Mouse (Mus musculus) layer of hippocampus, postnatal 10 days (tissue): ENCODE data around the gene Poln. TPM values are rescaled to one million over a fixed set of nuclear protein-coding genes. Genes with fewer than 3 reads are reported as not detected.

Experiments
- DNase-seq, 2 experiments: peaks; one replicate each; pipeline ENCODE4 v3.0.0; 2021; ENCODE audit warnings: low spot score in 2 of 2
- total RNA-seq, 2 experiments: library from RNA; stranded (reverse); gene quantifications; 2 replicates each; pipeline ENCODE4 v1.2.3; 2021

Gene Poln
- total RNA-seq, 2 experiments from 2014 or later = 0.58 to 2.0 TPM

DNA sequence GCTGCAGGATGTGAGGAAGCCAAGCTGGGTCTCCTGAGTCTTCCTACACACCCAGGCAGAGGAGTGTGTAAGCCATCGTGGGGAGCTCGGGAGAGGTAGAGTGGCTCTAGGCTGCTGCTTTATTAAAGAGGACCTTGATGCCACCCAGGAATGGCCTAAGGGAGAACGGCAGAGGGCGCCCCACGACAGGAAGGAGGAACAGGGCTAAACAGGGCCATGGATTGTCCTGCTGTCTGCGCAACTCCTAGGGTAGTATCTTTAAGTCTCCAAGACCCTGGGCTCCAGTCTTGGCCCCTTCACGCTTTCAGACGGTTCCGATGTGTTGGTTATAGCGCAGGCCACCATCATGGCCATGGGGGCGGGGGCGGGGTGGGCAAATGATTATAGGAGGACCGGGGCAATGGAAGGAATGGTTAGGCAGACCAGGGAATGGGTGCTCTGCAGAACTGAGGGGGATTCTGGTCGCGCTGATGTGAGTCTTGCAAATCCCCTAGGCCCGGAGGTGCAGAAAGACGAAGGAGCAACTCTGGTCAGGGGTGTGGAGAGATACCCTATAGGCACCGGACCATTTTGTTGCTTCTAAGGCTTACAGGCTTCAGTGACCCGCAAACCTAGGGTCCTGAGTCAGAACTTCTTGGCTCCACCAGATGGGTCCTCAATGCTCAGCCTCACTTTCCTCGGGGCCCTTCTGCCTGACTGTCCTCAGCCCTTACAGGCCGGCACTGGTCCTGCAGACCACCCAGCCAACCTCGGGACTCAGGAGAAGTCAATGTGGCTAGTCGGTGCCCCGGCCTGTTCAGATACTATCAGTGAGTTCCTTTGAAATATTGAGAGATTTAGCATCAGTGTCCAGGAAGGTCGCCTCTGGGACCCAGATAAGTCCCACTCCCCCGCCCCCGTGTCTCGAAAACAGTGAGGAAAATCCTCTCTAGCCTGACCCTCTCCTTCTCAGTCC is 174.3 kb downstream of the Poln start:
- DNase-seq = peak; percentile 77 to 86

DNA sequence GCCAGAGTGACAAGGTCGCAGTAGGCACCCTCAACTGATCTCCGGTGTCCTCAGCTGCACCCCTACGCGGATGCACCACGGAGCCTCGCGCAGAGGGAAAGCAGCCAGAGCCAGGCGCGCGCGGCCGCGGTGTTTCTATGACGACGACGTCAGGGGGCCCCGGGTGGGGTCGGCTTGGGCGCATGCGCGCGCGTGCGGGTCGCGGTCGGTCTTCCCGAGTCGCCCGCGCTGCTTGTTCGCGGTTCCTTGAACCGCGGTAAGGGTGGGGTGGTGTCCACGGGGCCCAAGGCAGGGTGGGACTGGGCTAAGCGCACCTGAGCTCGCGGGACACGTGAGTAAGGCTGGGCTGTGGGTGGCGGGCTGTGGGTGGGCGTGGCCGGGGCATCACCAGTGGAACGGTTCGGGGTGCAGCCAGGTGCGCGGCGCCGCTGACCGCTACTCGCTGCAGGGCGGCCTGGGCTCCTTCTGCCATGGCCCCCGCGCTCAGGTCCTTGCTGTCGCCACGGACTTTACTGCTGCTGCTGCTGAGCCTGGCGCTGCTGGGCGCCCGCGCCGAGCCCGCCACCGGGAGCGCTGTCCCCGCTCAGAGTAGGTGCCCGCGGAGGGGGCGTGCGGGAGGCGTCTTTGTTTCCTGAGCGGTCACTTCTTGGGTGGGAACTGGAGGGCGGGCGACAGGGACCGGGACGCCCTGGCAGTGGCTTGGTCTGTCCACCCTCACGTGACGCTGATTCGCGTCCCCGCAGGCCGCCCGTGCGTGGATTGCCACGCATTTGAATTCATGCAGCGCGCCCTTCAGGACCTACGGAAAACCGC is 185.7 kb downstream of the Poln start, which contains the start of gene Gm1673:
Gm1673 (plus strand) TSS at position 125 of the 813 bp plus-strand sequence.
- DNase-seq = peak; percentile 91 to 95

GRCm38 (mm10) chr5:33982731-33983259 is 186.5 kb downstream of the Poln start:
- no peak for DNase-seq

- no peak for DNase-seq
These were observed 193.0 kb downstream of the Poln start for GRCm38 (mm10) chr5:33976267-33976666.

DNA sequence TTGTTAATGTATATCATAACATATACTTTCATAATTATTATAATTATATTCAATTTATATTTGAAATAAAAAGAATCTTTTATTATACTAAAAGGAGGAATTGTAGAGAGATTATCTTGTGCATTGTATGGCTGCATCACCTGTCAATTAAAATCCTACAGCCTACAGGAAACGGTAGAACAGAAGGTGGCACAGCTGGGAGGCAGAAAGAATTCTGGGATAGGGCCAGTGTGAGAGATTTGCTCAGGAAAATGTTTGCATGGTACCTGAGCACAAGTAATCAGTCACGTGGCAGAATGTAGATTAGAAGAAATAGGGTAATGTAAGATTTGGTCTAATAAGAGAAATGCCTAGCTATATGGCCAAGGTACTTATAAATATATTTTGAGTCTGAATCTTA is 194.5 kb downstream of the Poln start:
- DNase-seq = no peak

DNA sequence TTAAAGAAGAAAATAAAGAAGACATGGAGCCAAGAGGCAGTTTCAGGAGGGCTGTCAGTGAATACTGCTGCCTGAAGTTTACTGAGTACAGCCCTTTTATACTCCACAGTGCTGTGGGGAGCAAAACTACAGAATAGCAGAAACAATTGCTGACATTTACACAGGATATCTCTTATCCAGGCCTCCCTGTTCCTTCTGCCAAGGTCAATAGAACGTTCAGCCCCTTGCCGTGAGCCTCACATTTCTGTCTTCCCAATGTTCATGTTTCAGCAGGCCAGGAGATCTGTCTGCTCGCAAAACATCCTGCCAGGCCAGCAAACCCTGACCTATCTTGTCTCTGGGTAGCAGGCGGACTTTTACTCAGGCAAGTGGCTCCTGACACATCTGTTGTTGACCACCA is 209.9 kb downstream of the Poln start:
- DNase-seq = no peak

Other genes with a start within 250 kb of the Poln start
- gene Nelfa, start 233.0 kb downstream of the Poln start, total RNA-seq = 10 to 100 TPM; 18.6 to 20.1 TPM
- gene Gm1673, start 186.0 kb downstream of the Poln start, total RNA-seq = 100 to 1,000 TPM; 127 to 160 TPM
- gene Nat8l, start 173.5 kb downstream of the Poln start, total RNA-seq = 10 to 100 TPM; 60.2 to 65.0 TPM
- gene Haus3, start 79 bp upstream of the Poln start, total RNA-seq = 1 to 10 TPM; 6.5 to 8.9 TPM
- 10 to 100 TPM; 64.1 to 69.0 TPM for gene Mxd4, start 18.3 kb upstream of the Poln start, total RNA-seq
- 10 to 100 TPM; 23.2 to 24.5 TPM for gene Zfyve28, start 119.0 kb upstream of the Poln start, total RNA-seq
- under 1 TPM; 0.23 to 0.40 TPM for gene Cfap99, start 119.2 kb upstream of the Poln start, total RNA-seq
- gene Rnf4, start 166.8 kb upstream of the Poln start, total RNA-seq = 10 to 100 TPM; 85.3 to 98.4 TPM
- gene Fam193a, start 200.5 kb upstream of the Poln start, total RNA-seq = 10 to 100 TPM; 43.4 to 44.8 TPM